Mouse (Mus musculus): Measurements from ENCODE around the gene Chid1. TPM values are rescaled to one million over a fixed set of nuclear protein-coding genes. Genes with fewer than 3 reads are reported as not detected.

The Chid1 gene
- total RNA-seq (2018; cell fraction: chromatin; rRNA removed), result 10 to 100 TPM in 25 of 26 experiments, 1 to 10 TPM in 1; 9.9 to 68.1 (median 29.1) TPM
- total RNA-seq (2018; cell fraction: cytosol; rRNA removed), result 10 to 100 TPM; 15.2 to 29.7 (median 24.6) TPM
- total RNA-seq (2018; cell fraction: nucleus; rRNA removed), result 10 to 100 TPM; 10.8 to 46.0 (median 24.5) TPM
- 23.1 to 31.1 TPM (median 25.0 TPM) in 3 replicates for polyA plus RNA-seq (2018)

GRCm38 (mm10) chr7:141539556-141540311 is at the start of gene Chid1:
Chid1 (minus strand) TSS chr7:141539857.
- 1% methylated on average over 46 of the region's 46 CpGs for WGBS (ENCODE audit: missing documents)
- peaks cover 27% of the 10 kb centered on the region for H3K79me2 ChIP-seq (ENCODE audit: inconsistent target)
- H3K36me3 ChIP-seq (ENCODE audit: inconsistent target), result no peaks in the 10 kb centered on the region
- peak within 1 kb of the TSS; percentile 98 for H3K27ac ChIP-seq
- H3K4me3 ChIP-seq (ENCODE audit: inconsistent target), result peak within 1 kb of the TSS; percentile 95

- 83% methylated on average over 6 of the region's 6 CpGs for WGBS (ENCODE audit: missing documents)
- peaks cover 22% of the 10 kb centered on the region; the same call in 1 of the 2 replicates for H3K36me3 ChIP-seq (ENCODE audit: inconsistent target)
- peak overlapping the region; percentile 54 for H3K27ac ChIP-seq
Observed at GRCm38 (mm10) chr7:141588890-141589289, 49.2 kb upstream of the Chid1 start.

GRCm38 (mm10) chr7:141585881-141586280 is 46.2 kb upstream of the Chid1 start:
- Histone ChIP-seq H3K79me2 (ENCODE audit: inconsistent target) (peaks cover 100% of the 10 kb centered on the region), H3K27ac (no peak overlapping the region), H3K4me3 (ENCODE audit: inconsistent target) (no peak overlapping the region), H3K36me3 (ENCODE audit: inconsistent target) (peaks cover 17% of the 10 kb centered on the region; the same call in 1 of the 2 replicates)
- WGBS (ENCODE audit: missing documents), result 86% methylated on average over 1 of the region's 1 CpGs

More at GRCm38 (mm10) chr7:141588890-141589289, 49.2 kb upstream of the Chid1 start:
- H3K79me2 ChIP-seq (ENCODE audit: inconsistent target), result peaks cover 100% of the 10 kb centered on the region
- H3K4me3 ChIP-seq (ENCODE audit: inconsistent target), result no peak overlapping the region

- 90% methylated on average over 3 of the region's 4 CpGs for WGBS (ENCODE audit: missing documents)
- peaks cover 12% of the 10 kb centered on the region; the same call in 1 of the 2 replicates for H3K36me3 ChIP-seq (ENCODE audit: inconsistent target)
Observed at GRCm38 (mm10) chr7:141585288-141585687, 45.6 kb upstream of the Chid1 start.

GRCm38 (mm10) chr7:141584048-141584841 is 44.6 kb upstream of the Chid1 start:
- no peak overlapping the region for H3K4me3 ChIP-seq (ENCODE audit: inconsistent target)
- no peak overlapping the region for H3K27ac ChIP-seq
- H3K36me3 ChIP-seq (ENCODE audit: inconsistent target), result peaks cover 4% of the 10 kb centered on the region; the same call in 1 of the 2 replicates

More at GRCm38 (mm10) chr7:141585288-141585687, 45.6 kb upstream of the Chid1 start:
- Histone ChIP-seq H3K27ac (no peak overlapping the region), H3K4me3 (ENCODE audit: inconsistent target) (no peak overlapping the region), H3K79me2 (ENCODE audit: inconsistent target) (peaks cover 100% of the 10 kb centered on the region)

GRCm38 (mm10) chr7:141581323-141581722 is 41.7 kb upstream of the Chid1 start:
- no peak overlapping the region for H3K27ac ChIP-seq
- 98% methylated on average over 7 of the region's 7 CpGs for WGBS (ENCODE audit: missing documents)
- H3K36me3 ChIP-seq (ENCODE audit: inconsistent target), result no peaks in the 10 kb centered on the region; the same call in 1 of the 2 replicates
- no peak overlapping the region for H3K4me3 ChIP-seq (ENCODE audit: inconsistent target)
- peaks cover 100% of the 10 kb centered on the region for H3K79me2 ChIP-seq (ENCODE audit: inconsistent target)

More at GRCm38 (mm10) chr7:141584048-141584841, 44.6 kb upstream of the Chid1 start:
- 78% methylated on average over 1 of the region's 5 CpGs for WGBS (ENCODE audit: missing documents)
- peaks cover 100% of the 10 kb centered on the region for H3K79me2 ChIP-seq (ENCODE audit: inconsistent target)

GRCm38 (mm10) chr7:141578943-141579342 is 39.3 kb upstream of the Chid1 start:
- Histone ChIP-seq H3K27ac (peak overlapping the region; percentile 37), H3K4me3 (ENCODE audit: inconsistent target) (no peak overlapping the region), H3K79me2 (ENCODE audit: inconsistent target) (peaks cover 100% of the 10 kb centered on the region), H3K36me3 (ENCODE audit: inconsistent target) (no peaks in the 10 kb centered on the region)
- WGBS (ENCODE audit: missing documents), result 49% methylated on average over 2 of the region's 2 CpGs

GRCm38 (mm10) chr7:141578511-141578910 is 38.9 kb upstream of the Chid1 start:
- Histone ChIP-seq H3K79me2 (ENCODE audit: inconsistent target) (peaks cover 100% of the 10 kb centered on the region), H3K36me3 (ENCODE audit: inconsistent target) (no peaks in the 10 kb centered on the region), H3K27ac (peak overlapping the region; percentile 37), H3K4me3 (ENCODE audit: inconsistent target) (no peak overlapping the region)
- WGBS (ENCODE audit: missing documents), result 100% methylated on average over 1 of the region's 1 CpGs

GRCm38 (mm10) chr7:141577801-141578200 is 38.1 kb upstream of the Chid1 start:
- WGBS (ENCODE audit: missing documents), result 61% methylated on average over 3 of the region's 3 CpGs
- Histone ChIP-seq H3K4me3 (ENCODE audit: inconsistent target) (no peak overlapping the region), H3K79me2 (ENCODE audit: inconsistent target) (peaks cover 100% of the 10 kb centered on the region), H3K36me3 (ENCODE audit: inconsistent target) (no peaks in the 10 kb centered on the region), H3K27ac (peak overlapping the region; percentile 37)

- Histone ChIP-seq H3K27ac (no peak overlapping the region), H3K79me2 (ENCODE audit: inconsistent target) (peaks cover 100% of the 10 kb centered on the region), H3K36me3 (ENCODE audit: inconsistent target) (no peaks in the 10 kb centered on the region), H3K4me3 (ENCODE audit: inconsistent target) (no peak overlapping the region)
- WGBS (ENCODE audit: missing documents), result no CpG with 5 or more reads among the region's 3 CpGs
Observed at GRCm38 (mm10) chr7:141575481-141575880, 35.8 kb upstream of the Chid1 start.

GRCm38 (mm10) chr7:141574041-141574440 is 34.4 kb upstream of the Chid1 start:
- 9% methylated on average over 3 of the region's 3 CpGs for WGBS (ENCODE audit: missing documents)
- no peaks in the 10 kb centered on the region for H3K36me3 ChIP-seq (ENCODE audit: inconsistent target)
- no peak overlapping the region for H3K4me3 ChIP-seq (ENCODE audit: inconsistent target)
- H3K27ac ChIP-seq, result no peak overlapping the region
- H3K79me2 ChIP-seq (ENCODE audit: inconsistent target), result peaks cover 100% of the 10 kb centered on the region

GRCm38 (mm10) chr7:141570625-141571295 is 31.1 kb upstream of the Chid1 start:
- H3K36me3 ChIP-seq (ENCODE audit: inconsistent target), result peaks cover 3% of the 10 kb centered on the region; the same call in 1 of the 2 replicates
- no peak overlapping the region for H3K27ac ChIP-seq
- 95% methylated on average over 4 of the region's 4 CpGs for WGBS (ENCODE audit: missing documents)
- H3K79me2 ChIP-seq (ENCODE audit: inconsistent target), result peaks cover 100% of the 10 kb centered on the region
- no peak overlapping the region for H3K4me3 ChIP-seq (ENCODE audit: inconsistent target)

- Histone ChIP-seq H3K27ac (no peak overlapping the region), H3K79me2 (ENCODE audit: inconsistent target) (peaks cover 100% of the 10 kb centered on the region), H3K36me3 (ENCODE audit: inconsistent target) (peaks cover 6% of the 10 kb centered on the region; the same call in 1 of the 2 replicates), H3K4me3 (ENCODE audit: inconsistent target) (no peak overlapping the region)
- 97% methylated on average over 3 of the region's 3 CpGs for WGBS (ENCODE audit: missing documents)
Observed at GRCm38 (mm10) chr7:141569916-141570315, 30.3 kb upstream of the Chid1 start.

- Histone ChIP-seq H3K4me3 (ENCODE audit: inconsistent target) (no peak overlapping the region), H3K79me2 (ENCODE audit: inconsistent target) (peaks cover 100% of the 10 kb centered on the region), H3K27ac (peak overlapping the region; percentile 41), H3K36me3 (ENCODE audit: inconsistent target) (peaks cover 6% of the 10 kb centered on the region; the same call in 1 of the 2 replicates)
- 86% methylated on average over 9 of the region's 9 CpGs for WGBS (ENCODE audit: missing documents)
Observed at GRCm38 (mm10) chr7:141569283-141569803, 29.7 kb upstream of the Chid1 start.

All from macrophage (primary cell).